Mouse (Mus musculus): ENCODE results near the gene Ppp2r5c. TPM values are rescaled to one million over a fixed set of nuclear protein-coding genes. Genes with fewer than 3 reads are reported as not detected.

Gene Ppp2r5c
- polyA plus RNA-seq, 1 experiment from 2014 or later = 156 TPM

DNA sequence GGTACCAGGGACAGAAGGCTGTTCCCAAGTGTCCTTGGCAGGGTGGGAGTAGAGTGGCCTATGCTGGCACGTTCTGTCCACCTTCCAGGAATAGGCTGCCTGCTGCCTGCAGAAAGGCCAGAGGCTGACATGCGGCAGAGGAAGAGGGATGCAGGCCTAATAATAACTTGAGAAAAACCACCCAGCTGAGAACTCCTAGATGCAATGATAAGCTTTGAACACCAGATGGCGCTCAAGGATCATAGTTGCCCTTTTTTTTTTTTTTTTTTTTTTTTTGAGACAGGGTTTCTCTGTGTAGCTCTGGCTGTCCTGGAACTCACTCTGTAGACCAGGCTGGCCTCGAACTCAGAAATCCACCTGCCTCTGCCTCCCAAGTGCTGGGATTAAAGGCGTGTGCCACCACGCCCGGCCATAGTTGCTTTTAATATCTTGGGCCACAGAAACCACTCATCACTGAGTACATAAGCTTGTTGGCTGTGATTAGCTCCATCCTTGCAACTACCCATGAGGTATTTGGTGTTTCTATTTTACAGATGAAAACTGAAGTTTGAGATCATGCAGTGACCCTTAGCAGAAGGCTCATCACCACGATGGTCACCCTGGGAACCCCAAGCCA lies 28.1 kb upstream of the Ppp2r5c start:
- Histone ChIP-seq H3K27me3 (ENCODE audit: control insufficient read depth, insufficient read depth, low read depth, low read length) (no peaks in the 10 kb centered on the region), H3K4me2 (ENCODE audit: low read depth, low read length) (no peak overlapping the region), H3K9me3 (ENCODE audit: control insufficient read depth, low read length) (no peaks in the 10 kb centered on the region), H3K4me1 (replicated peaks; ENCODE audit: control insufficient read depth, insufficient read depth, low read length) (0 out of 2 replicates have a peak, but pooled peaks cover 5% of the 10 kb centered on the region), H3K27ac (ENCODE audit: low read length) (no peak overlapping the region), H3K9ac (ENCODE audit: low read length) (no peak overlapping the region), H3K36me3 (ENCODE audit: control insufficient read depth, insufficient read depth, low read length) (no peaks in the 10 kb centered on the region), H3K4me3 (ENCODE audit: low read length) (no peak overlapping the region)
- peak; percentile 56; the same call in 1 of the 2 replicates for ATAC-seq (ENCODE audit: low read depth)
- 28% methylated on average over 7 of the region's 8 CpGs for WGBS

GRCm38 (mm10) chr12:110419879-110420278 lies 27.0 kb upstream of the Ppp2r5c start:
- Histone ChIP-seq H3K9ac (ENCODE audit: low read length) (no peak overlapping the region), H3K4me1 (replicated peaks; ENCODE audit: control insufficient read depth, insufficient read depth, low read length) (0 out of 2 replicates have a peak, but pooled peaks cover 5% of the 10 kb centered on the region), H3K4me3 (ENCODE audit: low read length) (no peak overlapping the region), H3K36me3 (ENCODE audit: control insufficient read depth, insufficient read depth, low read length) (no peaks in the 10 kb centered on the region), H3K27me3 (ENCODE audit: control insufficient read depth, insufficient read depth, low read depth, low read length) (no peaks in the 10 kb centered on the region), H3K4me2 (ENCODE audit: low read depth, low read length) (no peak overlapping the region), H3K27ac (ENCODE audit: low read length) (no peak overlapping the region), H3K9me3 (ENCODE audit: control insufficient read depth, low read length) (no peaks in the 10 kb centered on the region)
- no peak for ATAC-seq (ENCODE audit: low read depth)
- 45% methylated on average over 2 of the region's 2 CpGs for WGBS

DNA sequence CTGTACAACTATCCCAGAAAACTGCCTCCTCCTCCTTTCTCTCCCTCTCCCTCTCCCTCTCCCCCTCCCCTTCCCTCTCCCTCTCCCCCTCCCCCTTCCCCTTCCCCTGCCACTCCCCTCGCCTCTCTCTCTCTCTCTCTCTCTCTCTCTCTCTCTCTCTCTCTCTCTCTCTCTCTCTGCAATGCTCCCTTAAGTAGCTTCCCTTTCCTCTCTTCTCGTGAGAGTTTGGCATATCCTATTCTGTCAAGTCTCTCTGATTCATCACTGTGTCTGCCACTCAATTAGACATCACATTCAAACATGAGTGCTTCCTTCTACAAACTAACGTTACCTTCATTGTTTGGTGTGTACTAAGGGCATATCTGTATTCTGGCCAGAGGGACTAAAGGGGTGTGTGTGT lies 25.6 kb upstream of the Ppp2r5c start:
- Histone ChIP-seq H3K4me1 (replicated peaks; ENCODE audit: control insufficient read depth, insufficient read depth, low read length) (0 out of 2 replicates have a peak, but pooled peaks cover 5% of the 10 kb centered on the region), H3K36me3 (ENCODE audit: control insufficient read depth, insufficient read depth, low read length) (no peaks in the 10 kb centered on the region), H3K27me3 (ENCODE audit: control insufficient read depth, insufficient read depth, low read depth, low read length) (no peaks in the 10 kb centered on the region), H3K4me3 (ENCODE audit: low read length) (no peak overlapping the region), H3K4me2 (ENCODE audit: low read depth, low read length) (no peak overlapping the region), H3K9ac (ENCODE audit: low read length) (no peak overlapping the region), H3K9me3 (ENCODE audit: control insufficient read depth, low read length) (no peaks in the 10 kb centered on the region), H3K27ac (ENCODE audit: low read length) (no peak overlapping the region)
- WGBS = 36% methylated on average over 2 of the region's 3 CpGs
- no peak for ATAC-seq (ENCODE audit: low read depth)

DNA sequence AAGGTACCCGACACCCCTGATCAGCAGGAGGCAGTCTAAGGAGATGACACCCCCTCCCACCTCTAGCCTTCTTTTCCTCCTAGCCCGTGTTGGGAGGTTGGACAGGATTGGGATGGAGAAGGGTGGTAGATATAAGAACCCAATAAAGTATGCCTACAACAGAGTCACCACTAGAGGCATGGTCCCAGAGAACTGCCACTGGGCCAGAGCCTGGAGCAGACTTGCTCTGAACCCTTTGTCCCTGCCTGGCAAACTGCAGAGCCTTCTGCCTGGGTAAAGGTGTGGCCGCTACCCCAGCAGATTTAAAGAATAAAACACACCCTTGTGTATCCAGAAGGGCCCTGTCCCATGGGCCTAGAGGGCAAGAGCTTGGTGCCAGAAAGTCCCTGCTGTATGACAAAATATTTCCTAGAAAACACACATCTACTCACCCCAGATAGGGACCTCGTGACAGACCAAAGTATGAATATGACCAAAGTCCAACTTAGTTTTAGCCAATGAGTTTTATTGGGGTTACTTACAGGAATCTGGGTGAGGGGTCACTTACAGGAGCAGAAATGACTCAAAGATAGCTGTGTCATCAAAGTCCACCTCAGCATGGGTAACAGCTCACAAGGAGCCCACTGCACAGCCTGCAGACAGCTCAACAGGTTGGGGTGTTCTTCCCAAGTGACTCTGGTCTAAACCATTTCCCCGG lies 22.8 kb upstream of the Ppp2r5c start:
- 72% methylated on average over 5 of the region's 5 CpGs for WGBS

GRCm38 (mm10) chr12:110426417-110427010 lies 20.4 kb upstream of the Ppp2r5c start:
- peak; percentile 77 for ATAC-seq (ENCODE audit: low read depth)
- H3K27ac ChIP-seq (ENCODE audit: low read length) = no peak overlapping the region
- no peak overlapping the region for H3K9ac ChIP-seq (ENCODE audit: low read length)
- H3K4me1 ChIP-seq (replicated peaks; ENCODE audit: control insufficient read depth, insufficient read depth, low read length) = no peaks in the 10 kb centered on the region
- WGBS = 52% methylated on average over 13 of the region's 13 CpGs
- no peak overlapping the region for H3K4me3 ChIP-seq (ENCODE audit: low read length)
- no peak overlapping the region for H3K4me2 ChIP-seq (ENCODE audit: low read depth, low read length)
- no peaks in the 10 kb centered on the region for H3K36me3 ChIP-seq (ENCODE audit: control insufficient read depth, insufficient read depth, low read length)
- no peaks in the 10 kb centered on the region for H3K27me3 ChIP-seq (ENCODE audit: control insufficient read depth, insufficient read depth, low read depth, low read length)
- no peaks in the 10 kb centered on the region for H3K9me3 ChIP-seq (ENCODE audit: control insufficient read depth, low read length)

More for the DNA sequence above, 22.8 kb upstream of the Ppp2r5c start:
- H3K4me2 ChIP-seq (ENCODE audit: low read depth, low read length) = no peak overlapping the region
- no peak overlapping the region for H3K4me3 ChIP-seq (ENCODE audit: low read length)
- H3K36me3 ChIP-seq (ENCODE audit: control insufficient read depth, insufficient read depth, low read length) = no peaks in the 10 kb centered on the region
- H3K9me3 ChIP-seq (ENCODE audit: control insufficient read depth, low read length) = no peaks in the 10 kb centered on the region
- no peaks in the 10 kb centered on the region for H3K4me1 ChIP-seq (replicated peaks; ENCODE audit: control insufficient read depth, insufficient read depth, low read length)
- ATAC-seq (ENCODE audit: low read depth) = no peak
- H3K27ac ChIP-seq (ENCODE audit: low read length) = no peak overlapping the region
- H3K9ac ChIP-seq (ENCODE audit: low read length) = no peak overlapping the region
- no peaks in the 10 kb centered on the region for H3K27me3 ChIP-seq (ENCODE audit: control insufficient read depth, insufficient read depth, low read depth, low read length)

DNA sequence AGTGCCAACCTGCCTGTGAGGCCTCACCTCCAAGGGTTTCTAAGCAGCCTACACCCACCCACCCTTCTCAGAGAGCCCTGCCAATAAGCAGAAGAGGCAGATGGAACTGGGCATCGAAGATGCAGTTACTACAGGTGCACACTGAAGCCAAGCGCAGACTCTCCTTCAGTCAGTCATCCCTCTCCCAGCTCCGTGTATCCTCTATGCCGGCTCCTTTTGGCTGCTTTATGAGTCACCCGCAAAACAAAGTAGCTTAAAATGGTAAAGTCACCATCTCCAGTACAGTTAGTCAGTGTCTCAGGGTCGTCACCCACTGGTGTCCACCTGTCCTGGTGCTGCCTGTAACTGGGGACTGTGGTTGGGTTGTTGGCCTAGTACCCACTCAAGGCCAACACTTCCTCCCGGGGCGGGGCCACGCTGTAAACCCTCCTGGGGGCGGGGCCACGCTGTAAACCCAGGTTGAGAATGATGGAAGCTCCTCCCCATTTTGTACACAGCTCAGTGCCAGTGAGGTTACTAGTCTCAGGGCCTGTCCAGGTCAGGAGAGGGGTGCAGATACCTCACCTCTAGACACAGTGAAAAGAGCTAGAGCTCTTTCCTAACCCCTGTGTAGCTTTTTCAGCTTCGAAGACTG lies 17.5 kb upstream of the Ppp2r5c start:
- no peaks in the 10 kb centered on the region for H3K9me3 ChIP-seq (ENCODE audit: control insufficient read depth, low read length)
- H3K9ac ChIP-seq (ENCODE audit: low read length) = no peak overlapping the region
- no peaks in the 10 kb centered on the region for H3K36me3 ChIP-seq (ENCODE audit: control insufficient read depth, insufficient read depth, low read length)
- no peak overlapping the region for H3K4me3 ChIP-seq (ENCODE audit: low read length)
- ATAC-seq (ENCODE audit: low read depth) = no peak
- no peak overlapping the region for H3K27ac ChIP-seq (ENCODE audit: low read length)
- H3K27me3 ChIP-seq (ENCODE audit: control insufficient read depth, insufficient read depth, low read depth, low read length) = no peaks in the 10 kb centered on the region
- WGBS = 62% methylated on average over 12 of the region's 12 CpGs
- H3K4me1 ChIP-seq (replicated peaks; ENCODE audit: control insufficient read depth, insufficient read depth, low read length) = no peaks in the 10 kb centered on the region
- H3K4me2 ChIP-seq (ENCODE audit: low read depth, low read length) = no peak overlapping the region

- no peak for ATAC-seq (ENCODE audit: low read depth)
- no peaks in the 10 kb centered on the region for H3K36me3 ChIP-seq (ENCODE audit: control insufficient read depth, insufficient read depth, low read length)
- no peaks in the 10 kb centered on the region for H3K9me3 ChIP-seq (ENCODE audit: control insufficient read depth, low read length)
- WGBS = 77% methylated on average over 10 of the region's 10 CpGs
- H3K27ac ChIP-seq (ENCODE audit: low read length) = no peak overlapping the region
- no peaks in the 10 kb centered on the region for H3K4me1 ChIP-seq (replicated peaks; ENCODE audit: control insufficient read depth, insufficient read depth, low read length)
- H3K4me3 ChIP-seq (ENCODE audit: low read length) = no peak overlapping the region
- no peaks in the 10 kb centered on the region for H3K27me3 ChIP-seq (ENCODE audit: control insufficient read depth, insufficient read depth, low read depth, low read length)
- no peak overlapping the region for H3K9ac ChIP-seq (ENCODE audit: low read length)
- no peak overlapping the region for H3K4me2 ChIP-seq (ENCODE audit: low read depth, low read length)
Observed at GRCm38 (mm10) chr12:110429990-110430389, 16.9 kb upstream of the Ppp2r5c start.

GRCm38 (mm10) chr12:110431805-110432204 lies 15.1 kb upstream of the Ppp2r5c start:
- no peak overlapping the region for H3K9ac ChIP-seq (ENCODE audit: low read length)
- H3K36me3 ChIP-seq (ENCODE audit: control insufficient read depth, insufficient read depth, low read length) = no peaks in the 10 kb centered on the region
- no peaks in the 10 kb centered on the region for H3K4me1 ChIP-seq (replicated peaks; ENCODE audit: control insufficient read depth, insufficient read depth, low read length)
- H3K4me3 ChIP-seq (ENCODE audit: low read length) = no peak overlapping the region
- no peak overlapping the region for H3K27ac ChIP-seq (ENCODE audit: low read length)
- H3K9me3 ChIP-seq (ENCODE audit: control insufficient read depth, low read length) = no peaks in the 10 kb centered on the region
- ATAC-seq (ENCODE audit: low read depth) = no peak
- no peaks in the 10 kb centered on the region for H3K27me3 ChIP-seq (ENCODE audit: control insufficient read depth, insufficient read depth, low read depth, low read length)
- H3K4me2 ChIP-seq (ENCODE audit: low read depth, low read length) = no peak overlapping the region
- WGBS = 37% methylated on average over 7 of the region's 7 CpGs
